In genomic region chr17:67962020-67962419, GRCm38 (mm10) we compare ENCODE assay signal across 11 mouse cellular contexts. TPM values are rescaled to one million over a fixed set of nuclear protein-coding genes. Genes with fewer than 3 reads are reported as not detected.
A peak's percentile ranks its signal among the peaks of the same experiment; 100 is the strongest.
DNase-seq lines count a peak whose midpoint lies in the region; ATAC-seq lines count a peak whose summit lies in the region.
"Had no signal": no experiment of that assay in that cellular context is flagged by ENCODE, and none has a peak within 500 bp of the region (broad histone marks: within the 10 kb centered on the region; RNA-seq: fewer than 3 reads in every experiment).

No protein-coding gene starts in this region.

- peak; percentile 29 for DNase-seq in adrenal gland, postnatal 14 days
- no peak for DNase-seq in adrenal gland, adult 8-10 months
- peak; percentile 4 for DNase-seq in layer of hippocampus, adult 11-12 months (ENCODE audit: low spot score)
- no peak for DNase-seq in layer of hippocampus, adult 9-10 months (ENCODE audit: low spot score)
- DNase-seq in cerebellum, adult 18-20 months: peak; percentile 55 to 61
- peak; percentile 37 to 59 for DNase-seq in left cerebral cortex, postnatal 14 days (ENCODE audit: low spot score in 2 of 2)
- no peak for DNase-seq in kidney, postnatal 36 days
- DNase-seq: kidney, postnatal 10 days; lung, embryonic 14.5 days; thymus, adult 2 months had no signal

- intact Hi-C loops in left cerebral cortex, postnatal 14 days (cut with DNase I): no loop called here

- no peak for ATAC-seq in erythroid progenitor cell, adult 5-6 weeks (replicated peaks; ENCODE audit: low FRiP score, poor library complexity, severe bottlenecking)

RNA-seq across cellular contexts. Expression of gene Arhgap28, which starts 41.9 kb away (rescaled TPM):
- total RNA-seq in adrenal gland, postnatal 14 days (2021): 13.2 and 14.0 TPM in 2 replicates
- total RNA-seq in adrenal gland, adult 8-10 months (2022): 10 to 100 TPM; 11.6 to 19.9 (median 16.3) TPM
- total RNA-seq in left cerebral cortex, postnatal 14 days (2021): 1 to 10 TPM in 1 of 2 experiments, under 1 TPM in 1; 0.79 to 1.7 TPM
- not detected in 2 replicates for total RNA-seq in erythroid progenitor cell, adult 5-6 weeks (2015; ENCODE audit: low replicate concordance)
- total RNA-seq in erythroid progenitor cell, adult 5-6 weeks (2017; ENCODE audit: low replicate concordance): not detected in 2 replicates

Comparison
In these comparisons a context has a peak if more than half of its experiments do, and no peak if none do; other contexts are left out.
1. DNase-seq: peak in adrenal gland, postnatal 14 days (single experiment), layer of hippocampus, adult 11-12 months (single experiment), cerebellum, adult 18-20 months (2 of 2) and left cerebral cortex, postnatal 14 days (2 of 2); none in adrenal gland, adult 8-10 months (single experiment), layer of hippocampus, adult 9-10 months (single experiment) and kidney, postnatal 36 days (0 of 2).